Mouse (Mus musculus): Measurements from ENCODE around the gene Sort1.
"Not testable (repeated sequence)": the region's sequence is repeated elsewhere in the genome, so short reads cannot be mapped to it uniquely, and the experiment has no call there.

Sort1 gene

DNA sequence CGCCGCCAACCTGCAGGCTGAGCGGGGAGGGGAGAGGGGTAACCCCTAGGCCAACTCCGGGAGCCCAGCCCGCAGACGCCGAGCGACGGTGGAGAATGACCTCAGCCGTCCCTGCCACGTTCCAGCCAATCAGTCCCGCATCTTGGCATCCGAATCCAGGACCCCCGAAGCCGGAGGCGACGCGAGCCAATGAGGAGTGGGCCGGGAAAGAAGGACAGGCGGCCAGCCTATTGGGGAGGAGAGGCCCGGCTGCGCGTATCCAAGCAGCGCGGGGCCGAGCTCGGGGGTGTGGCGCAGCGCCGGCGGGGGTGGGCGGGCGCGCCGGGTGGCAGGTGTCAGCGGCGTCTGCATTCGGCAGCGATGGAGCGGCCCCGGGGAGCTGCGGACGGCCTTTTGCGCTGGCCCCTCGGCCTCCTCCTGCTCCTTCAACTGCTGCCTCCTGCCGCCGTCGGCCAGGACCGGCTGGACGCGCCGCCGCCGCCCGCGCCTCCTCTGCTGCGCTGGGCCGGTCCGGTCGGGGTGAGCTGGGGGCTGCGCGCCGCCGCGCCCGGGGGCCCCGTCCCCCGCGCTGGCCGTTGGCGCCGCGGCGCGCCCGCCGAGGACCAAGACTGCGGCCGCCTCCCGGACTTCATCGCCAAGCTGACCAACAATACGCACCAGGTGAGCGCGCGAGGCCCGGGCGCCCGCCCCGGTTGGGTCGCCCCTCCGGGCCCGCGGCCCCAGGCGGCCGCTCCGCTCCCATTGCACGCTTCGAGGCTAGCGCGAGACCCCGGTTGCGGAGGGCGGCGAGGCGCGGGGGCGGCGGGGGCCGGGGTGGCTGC is at the start of gene Sort1:
Gene Sort1, plus strand, starts transcription at position 302 of the 821 bp plus-strand sequence.
- peak; percentile 82 to 90 for DNase-seq

DNA sequence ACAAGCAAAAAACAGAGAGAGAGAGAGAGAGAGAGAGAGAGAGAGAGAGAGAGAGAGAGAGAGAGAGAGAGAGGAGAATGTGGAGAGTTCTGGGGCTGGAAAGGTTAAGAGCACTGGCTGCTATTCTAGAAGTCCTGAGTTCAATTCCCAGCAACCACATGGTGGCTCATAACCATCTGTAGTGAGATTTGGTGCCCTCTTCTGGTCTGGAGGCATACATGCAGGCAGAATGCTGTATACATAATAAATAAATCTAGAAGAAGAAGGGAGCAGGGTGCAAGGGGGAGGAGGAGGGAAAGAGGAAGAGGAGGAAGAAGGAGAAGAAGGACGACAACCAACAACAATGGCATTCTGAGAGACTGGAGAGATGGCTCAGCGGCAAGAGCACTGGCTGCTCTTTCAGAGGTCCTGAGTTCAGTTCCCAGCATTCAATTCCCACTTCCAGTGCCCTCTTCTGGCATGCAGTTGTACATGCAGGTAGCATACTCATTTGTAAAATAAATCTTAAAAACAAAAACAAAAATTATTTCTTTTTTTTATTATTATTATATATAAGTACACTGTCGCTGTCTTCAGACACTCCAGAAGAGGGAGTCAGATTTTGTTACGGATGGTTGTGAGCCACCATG is 46.3 kb upstream of the Sort1 start:
- not testable (repeated sequence) for DNase-seq

DNA sequence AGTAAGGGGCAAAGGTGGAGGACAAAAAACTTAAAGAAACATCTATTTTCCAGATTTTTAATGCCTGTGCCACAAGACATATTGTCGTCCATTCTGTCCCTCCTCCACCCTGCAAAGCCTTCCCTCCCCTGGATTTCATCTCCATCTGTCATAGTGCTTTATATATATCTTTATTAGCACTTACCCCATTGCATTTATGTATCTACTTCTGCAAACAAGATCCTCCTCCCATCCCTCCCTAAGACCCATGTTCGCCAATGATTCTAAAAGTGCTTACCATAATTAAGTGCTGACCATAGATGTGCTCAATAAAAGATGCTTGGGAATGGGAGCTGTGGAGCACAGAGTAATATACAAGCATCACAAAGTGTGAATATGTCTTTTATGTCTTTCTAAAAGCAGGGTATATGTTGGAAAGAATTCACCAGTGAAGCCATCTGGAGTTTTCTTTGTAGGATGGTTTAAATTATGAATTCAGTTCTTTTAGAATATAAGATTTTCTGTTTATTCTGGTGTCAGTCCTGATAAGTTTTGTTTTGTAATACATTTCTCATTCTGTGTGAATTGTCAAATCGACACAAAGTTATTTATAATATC is 42.5 kb upstream of the Sort1 start:
- no peak for DNase-seq

DNA sequence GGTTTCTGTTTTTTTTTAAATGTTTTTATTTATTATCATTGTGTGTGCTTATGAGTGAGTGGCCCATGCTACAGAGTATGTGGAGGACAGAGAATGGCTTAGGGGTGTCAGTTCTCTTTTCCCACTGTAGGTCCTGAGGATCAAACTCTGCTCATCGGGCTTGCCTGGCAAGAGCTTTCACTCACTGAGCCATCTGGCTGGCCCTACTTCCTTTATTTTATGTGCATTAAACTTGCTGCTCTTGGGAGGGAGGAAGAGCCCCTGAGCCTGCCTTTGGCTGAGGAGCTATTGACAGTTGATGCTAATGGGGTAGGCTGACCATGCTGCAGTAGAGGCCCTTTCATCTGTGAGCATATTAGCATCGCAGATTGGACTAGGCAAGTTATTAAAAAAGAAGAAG is 37.0 kb upstream of the Sort1 start:
- no peak for DNase-seq

DNA sequence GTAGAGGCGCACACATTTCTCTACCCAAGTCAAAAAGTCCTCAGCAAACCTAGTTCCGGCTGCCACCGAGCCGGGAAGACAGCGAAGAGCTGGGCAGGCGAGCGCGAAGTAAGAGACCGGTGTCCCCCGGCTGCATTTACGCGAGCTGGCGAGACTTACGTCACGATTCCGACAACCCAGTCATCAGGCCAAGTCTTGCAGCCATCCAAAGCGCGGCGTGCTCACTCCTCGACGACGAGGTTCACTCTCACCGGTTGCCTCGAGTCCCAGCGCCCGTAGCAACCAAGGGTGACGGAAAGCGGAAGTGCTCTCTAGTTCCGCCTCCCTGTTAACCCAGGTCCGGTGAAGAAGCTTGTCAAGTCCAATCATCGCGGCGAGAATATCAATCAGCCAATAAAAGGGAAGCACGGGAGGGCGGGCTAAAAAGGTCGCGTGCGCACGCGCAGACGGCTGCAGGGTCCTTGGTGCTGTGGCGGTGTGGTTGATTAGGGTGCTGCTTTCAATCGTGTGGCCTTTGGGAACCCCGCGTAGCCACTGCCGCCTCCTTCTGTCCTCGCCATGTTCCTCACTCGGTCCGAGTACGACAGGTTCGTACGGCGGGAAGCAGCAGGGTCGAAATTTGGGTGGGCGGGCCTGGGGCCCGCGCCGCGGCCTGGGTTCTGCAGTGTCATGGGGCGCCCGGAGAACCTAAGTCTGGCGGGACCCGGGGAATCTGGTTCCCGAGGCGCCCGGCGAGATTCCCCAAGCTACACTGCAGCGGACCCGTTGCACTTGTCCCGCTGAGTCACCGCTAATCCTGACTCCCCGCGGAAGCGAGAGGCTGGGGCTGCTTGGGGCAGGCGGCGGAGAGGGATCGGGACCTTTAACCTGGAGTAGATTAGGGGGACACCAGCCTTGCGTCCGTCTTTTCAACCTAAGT is 26.9 kb upstream of the Sort1 start, which contains the start of gene Psma5:
Gene Psma5, plus strand, starts transcription at position 208 of the 919 bp plus-strand sequence.
- peak; percentile 95 to 97 for DNase-seq

DNA sequence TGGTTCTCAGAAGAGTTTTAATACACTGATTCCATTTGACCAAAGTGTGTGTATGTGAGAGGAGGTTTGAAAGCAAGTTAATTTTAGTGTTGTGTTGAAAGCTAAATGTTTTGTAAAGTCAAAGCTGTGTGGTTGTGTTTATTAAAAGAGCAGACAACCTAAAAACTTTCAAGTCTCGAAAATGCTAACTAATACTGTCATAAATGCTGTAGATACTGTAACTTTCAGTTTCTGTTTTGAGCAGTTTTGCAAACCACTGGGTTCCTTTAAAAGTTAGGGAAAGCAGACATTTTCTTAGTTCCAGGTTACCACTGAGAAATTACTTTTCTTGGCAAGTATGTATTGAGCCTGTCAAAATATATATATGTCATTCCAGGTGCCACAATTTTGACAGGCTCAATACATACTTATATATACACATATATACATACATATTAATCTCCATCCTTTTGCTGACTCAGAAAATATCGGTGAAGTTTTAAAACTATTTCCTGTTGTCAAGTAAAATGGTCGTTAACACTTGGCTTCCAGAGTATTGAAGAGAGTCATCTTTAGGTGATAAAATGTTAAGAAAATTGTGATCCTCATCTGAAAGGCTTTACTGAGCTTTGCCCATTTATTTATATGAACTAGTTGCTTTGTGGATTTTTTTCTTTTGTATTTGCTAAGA is 25.9 kb upstream of the Sort1 start:
- no peak for DNase-seq

DNA sequence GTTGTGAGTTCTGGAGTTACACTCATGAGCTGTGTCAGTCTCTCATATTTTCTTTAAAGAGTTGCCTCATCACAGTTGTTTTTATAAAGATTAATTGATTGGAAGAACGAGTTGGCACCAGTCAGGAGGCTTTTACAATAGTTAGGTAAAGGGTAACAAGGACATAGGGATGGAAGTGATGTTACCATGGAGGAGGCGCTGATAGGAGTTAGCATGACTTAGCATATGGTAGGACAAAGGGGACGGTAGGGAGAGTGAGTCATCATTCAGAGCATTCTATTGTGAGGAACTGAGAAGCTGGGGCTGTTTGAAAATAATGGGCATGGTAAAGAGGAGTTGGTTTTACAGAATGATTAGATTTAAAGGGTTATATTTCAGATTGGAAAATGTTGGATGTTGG is 24.6 kb upstream of the Sort1 start:
- DNase-seq, result no peak

DNA sequence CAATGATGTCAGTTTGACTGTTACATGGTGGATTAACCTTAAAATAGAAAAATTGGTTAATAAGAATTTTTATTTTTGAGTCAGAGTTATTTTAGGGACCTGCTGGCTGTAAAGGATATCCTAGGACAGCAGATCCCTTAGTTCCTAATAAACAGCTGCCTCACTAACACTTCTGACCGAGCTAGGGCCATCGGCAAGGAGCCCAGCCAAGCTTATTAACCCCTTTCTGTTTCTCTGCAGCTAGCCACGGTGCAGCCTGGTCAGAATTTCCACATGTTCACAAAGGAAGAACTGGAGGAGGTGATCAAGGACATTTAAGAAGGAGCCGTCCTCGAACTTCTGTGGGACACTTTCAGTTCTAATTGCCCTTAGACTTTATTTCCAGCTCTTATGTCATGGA is 4.4 kb upstream of the Sort1 start:
- DNase-seq, result not testable (repeated sequence)

DNA sequence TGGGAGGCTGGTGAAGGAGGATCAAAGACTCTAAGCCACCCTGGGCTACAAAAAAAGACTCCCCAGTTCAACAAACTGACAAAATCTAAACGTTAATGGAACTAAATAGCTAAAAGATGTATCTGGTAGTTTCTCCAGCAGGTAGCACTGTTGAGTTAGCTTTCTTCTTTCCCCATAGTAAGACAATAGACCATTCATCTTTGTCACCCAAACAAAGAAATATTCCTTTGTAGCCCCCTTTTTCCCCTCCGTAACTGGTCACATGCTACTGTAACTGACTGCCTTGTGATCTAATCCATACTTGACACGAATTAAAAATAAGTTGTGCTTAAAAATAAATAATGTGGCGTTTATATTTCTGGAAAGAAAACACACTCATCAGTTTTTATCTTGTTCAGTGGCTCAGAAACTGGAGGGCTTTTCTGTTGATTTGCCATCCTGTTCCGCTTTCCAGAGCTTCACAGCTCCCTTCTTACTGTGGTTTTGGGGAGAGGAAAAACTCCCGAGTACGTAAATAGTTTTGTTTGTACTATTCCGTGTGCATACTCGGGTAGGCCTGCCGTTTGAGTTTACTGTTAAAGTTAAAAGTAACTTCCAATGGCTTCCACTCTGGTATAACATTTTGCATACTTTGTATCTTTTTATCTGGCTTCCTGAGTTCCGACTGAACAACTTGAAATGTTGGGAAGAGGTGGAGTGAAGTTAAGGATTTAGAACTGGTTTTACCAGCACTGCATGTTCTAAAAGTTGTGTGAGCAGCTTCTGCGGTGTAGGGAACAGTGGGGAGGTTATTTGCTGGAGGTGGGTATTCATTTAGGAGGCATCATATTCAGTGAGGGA is 1.3 kb upstream of the Sort1 start:
- no peak for DNase-seq

DNA sequence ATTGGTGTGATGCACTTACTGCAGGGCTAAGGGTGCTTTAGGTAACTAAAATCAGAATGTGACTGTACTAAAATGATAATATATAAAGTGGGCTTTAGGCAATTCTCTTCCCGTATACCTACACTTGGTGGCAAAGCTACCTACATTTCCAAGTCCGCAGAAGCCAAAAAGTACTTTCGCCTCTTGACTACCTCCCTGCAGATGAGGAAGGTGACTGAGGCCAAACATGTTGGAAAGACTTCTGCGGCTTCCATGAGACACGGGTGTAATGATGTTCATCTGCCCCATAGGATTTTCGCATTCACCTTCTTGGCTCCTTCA is 681 bp upstream of the Sort1 start:
- DNase-seq, result no peak

DNA sequence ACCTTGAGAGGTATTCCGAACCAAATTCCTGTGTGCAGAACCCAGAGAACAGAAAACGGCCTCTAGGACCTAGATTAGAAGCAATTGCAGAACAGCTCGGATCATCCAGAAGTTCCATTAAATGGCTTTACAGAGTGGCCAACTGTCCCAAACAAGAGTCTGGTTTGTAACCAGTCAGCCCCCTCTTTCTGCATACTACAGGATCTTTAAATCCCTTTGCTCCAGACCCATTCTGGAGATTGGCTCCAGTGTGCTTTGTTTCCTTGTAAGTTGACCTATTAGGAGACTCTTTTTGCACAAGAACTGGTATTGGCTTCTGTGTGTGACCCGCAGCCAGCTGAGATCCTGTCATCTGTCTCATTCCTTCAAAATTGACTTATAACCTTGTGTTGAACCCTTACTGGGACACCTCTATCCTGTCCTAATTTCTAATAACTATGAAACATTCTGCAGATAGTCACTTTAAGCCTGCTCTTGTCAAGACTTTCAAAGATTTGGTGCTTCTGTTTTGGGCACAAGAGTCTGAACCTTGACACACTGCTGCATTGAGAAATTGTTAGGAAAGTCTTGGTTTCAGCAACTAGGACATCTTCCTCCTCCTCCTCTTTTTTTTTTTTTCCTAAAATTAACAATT is 1.3 kb downstream of the Sort1 start:
- DNase-seq, result no peak

DNA sequence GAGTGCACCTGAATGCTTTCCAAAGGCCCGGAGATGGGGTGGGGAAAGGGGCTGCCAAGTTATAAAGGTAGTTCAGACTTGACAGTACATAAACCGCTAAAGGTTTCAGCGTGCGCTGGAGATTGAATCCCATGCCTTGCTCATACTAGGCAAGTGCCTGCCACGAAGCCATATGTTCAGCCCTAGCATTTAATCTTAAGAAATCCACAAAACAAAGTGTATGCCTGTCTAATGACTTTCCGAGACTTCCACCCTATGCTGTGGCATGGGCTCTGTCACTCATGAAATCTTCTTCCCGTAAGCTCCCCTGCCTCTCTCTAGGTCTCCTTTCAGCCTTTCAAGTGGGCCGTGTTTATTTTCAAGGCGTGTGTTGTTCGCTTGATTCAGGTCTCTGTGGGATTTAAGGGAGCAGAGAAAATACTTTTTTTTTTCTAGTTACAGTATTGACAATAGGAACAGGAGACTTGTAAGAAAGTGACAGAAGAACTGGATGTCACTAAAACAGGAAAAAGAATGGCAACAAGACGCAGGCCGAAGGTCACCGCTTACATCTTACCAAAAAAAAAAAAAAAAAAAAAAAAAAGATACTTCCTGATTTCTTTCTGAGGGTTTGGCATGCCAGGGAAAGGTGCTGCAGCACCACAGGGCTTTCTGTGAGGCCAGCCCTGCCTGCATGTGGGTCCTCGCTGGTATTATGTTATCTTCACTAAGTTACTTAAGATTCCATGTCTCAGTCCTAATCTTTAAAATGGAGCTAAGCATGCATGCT is 3.0 kb downstream of the Sort1 start:
- DNase-seq, result no peak

DNA sequence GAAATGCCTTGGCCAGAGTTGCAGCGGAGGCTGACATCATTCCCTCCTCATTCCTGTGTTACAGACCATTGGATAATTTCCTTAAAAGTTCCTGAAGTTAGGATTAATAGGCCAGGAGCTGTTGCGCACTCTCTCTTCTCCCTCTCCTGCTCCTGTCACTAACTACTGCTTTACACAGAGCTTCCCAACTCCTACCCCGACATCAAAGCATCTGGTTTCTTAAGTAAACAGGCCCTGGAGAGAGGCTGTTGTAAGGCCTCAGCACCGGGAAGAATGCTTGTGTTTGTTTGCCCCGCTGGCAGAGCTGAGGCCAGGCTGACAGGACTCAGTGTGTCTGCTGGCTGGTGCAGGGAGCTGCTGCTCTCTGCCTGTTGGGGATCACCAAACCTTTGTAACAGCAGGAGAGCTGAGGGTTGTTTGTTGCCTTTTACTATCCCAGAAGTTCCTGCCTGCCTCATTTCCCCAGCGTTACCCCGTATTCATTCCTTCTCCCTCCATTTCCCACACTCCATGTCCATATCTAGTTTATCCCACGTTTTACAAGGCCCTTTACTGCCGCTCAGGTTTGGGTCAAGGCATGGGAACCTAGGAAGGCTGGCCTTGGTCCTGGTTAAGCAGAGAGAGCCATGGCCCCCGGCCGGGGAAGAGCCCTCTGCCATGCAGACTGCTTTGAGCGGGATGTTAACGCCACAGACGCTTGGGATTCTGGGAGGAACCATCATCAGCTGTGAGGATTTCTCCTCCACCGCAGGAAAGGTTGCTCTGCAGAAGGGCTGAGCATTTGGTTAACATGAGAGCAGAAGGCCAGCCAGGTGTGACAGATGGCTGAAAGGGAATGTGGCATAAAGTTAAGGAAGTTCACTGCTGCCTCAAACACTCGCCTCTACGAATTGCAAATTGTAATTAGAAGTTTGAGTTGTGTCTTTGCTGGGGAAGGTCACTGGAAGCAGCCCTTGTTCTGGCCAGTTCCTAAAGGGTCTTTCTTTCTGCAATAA is 4.2 kb downstream of the Sort1 start:
- peak; percentile 50 to 52 for DNase-seq

DNA sequence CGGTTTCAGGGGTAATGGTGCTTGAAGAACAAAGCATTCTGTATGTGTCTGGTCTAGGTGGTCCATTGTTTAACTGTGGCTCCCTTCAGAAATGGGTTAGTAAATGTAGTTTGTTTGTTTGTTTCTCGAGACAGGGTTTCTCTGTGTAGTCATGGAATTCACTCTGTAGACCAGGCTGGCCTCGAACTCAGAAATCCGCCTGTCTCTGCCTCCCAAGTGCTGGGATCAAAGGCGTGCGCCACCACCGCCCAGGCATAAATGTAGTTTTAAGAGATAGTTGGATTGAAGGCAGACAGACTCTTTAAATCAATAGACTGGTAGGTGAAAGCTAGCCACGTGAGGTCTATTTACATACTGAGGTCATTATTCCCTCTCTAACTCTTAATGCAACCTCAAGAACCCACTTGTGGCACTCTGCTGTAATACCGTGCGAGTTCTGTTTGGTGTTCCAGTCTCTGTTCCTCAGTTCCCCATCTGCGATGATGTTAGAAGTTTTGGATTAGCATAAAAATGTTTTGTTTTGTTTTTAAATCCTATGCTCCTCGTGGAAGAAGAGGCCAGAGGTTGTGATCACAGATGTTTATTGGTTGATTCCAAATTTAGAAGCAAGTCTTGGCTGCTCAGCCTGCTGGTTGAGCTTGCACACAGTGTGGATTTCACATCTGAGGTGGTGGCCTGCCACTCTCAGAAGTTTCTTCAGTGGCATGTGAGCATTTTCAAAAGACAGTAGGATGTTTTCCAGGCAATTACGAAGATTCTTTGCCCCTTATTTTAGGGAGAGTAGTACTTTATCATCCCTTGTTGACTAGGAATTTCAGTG is 5.6 kb downstream of the Sort1 start:
- no peak for DNase-seq

DNA sequence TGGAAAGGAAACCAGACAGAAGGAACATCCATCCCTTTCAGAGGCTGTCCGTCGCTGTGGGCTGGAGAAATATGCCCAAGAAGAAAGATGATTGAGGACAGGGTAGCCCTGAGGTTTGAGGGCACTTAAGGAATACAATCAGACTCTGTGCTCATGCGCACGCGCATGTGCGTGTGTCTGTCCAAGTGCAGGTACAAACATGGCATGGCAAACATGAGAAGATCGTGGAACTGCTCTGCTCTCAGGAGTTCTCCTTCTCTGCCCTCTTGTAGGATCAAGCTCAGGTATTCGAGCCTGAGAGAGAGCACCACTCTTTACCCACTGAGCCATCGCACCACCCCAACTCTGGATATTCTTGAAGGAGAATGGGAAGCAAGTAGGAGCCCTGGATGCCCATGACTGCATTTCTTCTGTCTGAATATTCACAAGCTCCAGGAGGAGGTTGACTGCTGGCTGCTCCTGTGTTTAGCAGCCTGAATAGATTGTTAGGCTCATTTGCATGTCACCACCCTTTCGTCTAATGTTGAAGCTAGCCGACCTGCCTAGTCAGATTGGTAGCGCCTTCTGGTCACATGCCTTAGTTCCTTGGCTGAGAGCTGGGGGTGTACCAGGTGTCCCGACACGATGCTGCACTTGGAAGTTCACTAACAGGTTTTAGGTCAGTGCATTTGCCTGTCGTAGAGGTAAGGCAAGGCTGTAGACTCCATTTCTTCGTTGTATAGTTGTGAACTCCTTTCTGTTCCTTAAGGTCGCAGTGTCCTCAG is 7.3 kb downstream of the Sort1 start:
- no peak for DNase-seq

DNA sequence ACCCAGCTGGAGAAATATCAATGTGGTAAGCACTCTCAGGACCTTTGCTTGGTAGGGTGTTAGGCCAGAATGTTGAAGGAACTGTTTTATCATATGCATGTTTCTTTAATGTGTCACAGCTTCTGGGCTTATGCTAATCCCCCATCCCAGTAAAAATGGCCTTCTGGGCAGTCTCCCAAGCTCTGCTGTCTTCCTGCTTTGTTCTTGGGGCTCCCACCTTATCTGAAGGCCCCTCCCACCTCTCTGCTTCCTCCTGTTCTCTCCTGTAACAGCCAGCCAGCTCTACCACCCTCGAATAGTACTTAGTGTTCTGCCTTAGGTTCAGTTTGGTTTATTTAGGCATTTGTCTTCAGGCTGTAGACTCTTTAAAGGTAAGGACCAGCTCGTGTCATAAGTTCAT is 10.5 kb downstream of the Sort1 start:
- DNase-seq, result no peak
